Mouse (Mus musculus): Measurements from ENCODE around the gene Pdha2.

The Pdha2 gene

GRCm38 (mm10) chr3:141212255-141212654, at the start of gene Pdha2:
Gene Pdha2, minus strand, starts transcription at chr3:141212355.
- DNase-seq (ENCODE audit: low spot score): no peak

DNA sequence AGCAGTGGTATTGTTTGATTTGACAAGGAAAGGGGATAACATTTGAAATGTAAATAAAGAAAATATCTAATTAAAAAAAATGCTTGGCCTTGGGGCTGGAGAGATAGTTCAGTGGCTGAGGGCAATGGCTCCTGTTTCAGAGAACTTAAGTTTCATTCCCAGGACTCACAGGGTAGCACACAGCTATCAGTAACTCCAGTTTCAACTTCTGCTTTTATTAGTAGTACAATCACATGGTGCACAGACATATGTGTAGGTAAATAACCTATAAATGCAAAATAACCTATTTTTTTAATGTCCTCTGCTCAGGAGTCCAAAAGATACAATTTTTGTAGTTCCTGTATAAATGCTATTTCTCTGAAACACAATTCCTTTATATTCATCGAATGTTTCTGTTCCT, 48.4 kb upstream of the Pdha2 start:
- DNase-seq (ENCODE audit: low spot score): no peak

- peak; percentile 47 for DNase-seq (ENCODE audit: low spot score)
These were observed 39.3 kb upstream of the Pdha2 start for GRCm38 (mm10) chr3:141251440-141251839.

DNA sequence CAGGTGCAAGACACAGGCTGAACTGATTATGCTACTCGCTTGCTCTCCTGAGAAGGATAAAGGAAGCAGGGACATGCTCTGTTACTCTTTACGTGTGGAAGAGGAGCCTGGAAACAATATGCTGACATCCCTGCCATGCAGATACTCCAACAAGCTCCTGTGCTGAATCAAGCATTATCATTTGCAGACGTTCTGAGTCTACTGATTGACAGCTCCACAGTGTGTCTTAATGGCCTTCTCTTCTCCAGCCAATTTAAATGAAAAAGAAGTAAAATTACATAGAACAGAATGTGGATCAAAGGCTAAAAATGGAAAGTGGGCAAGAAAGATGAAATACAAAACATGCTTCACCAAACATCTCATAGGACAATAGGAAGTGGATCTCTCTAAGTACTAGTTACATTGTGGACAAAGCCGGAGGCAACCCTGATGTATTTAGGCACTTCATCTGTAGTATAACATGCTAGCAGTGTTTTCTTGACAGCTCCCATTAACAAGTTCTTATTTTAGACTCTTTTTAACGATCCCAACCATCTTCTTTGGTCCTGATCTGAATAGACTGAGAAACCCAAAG, 32.7 kb upstream of the Pdha2 start:
- DNase-seq (ENCODE audit: low spot score): no peak

DNA sequence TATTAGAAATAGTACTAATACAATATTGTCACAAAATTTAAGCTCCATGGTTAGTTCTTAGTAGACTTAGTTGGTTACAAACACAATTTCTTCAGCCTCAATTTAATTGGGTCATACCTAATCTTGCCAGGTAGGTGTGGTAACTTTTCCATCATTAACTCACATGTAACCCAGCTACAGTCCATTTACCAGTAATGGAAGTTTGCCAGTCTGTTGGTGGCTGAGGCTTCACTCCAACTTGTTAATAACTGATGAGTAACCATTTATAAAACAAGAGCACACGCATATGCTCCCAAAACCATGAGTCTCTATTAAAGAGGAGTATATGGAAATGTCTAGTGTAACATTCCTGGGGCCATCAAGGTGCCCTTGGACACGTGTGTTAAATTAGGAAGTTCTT, 25.9 kb upstream of the Pdha2 start:
- DNase-seq (ENCODE audit: low spot score): no peak

DNA sequence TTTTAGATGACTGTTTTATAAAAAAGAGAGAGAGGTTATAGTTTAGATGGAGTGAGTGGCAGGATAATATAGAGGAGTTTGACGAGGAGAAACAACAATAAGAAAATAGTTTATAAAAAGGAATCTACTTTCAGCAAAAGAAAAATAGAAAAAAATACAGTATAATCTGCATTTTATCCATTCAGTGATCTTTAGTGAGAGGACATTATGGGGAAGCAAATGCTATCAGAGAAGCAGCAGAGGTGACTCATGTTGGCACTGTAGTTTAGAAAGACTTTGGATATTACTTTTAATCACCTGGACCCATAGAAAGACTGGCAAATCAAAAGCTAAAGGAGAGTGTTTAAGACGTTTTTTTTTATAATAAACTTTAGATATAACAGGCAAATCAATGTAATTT, 17.0 kb upstream of the Pdha2 start:
- DNase-seq (ENCODE audit: low spot score): no peak

DNA sequence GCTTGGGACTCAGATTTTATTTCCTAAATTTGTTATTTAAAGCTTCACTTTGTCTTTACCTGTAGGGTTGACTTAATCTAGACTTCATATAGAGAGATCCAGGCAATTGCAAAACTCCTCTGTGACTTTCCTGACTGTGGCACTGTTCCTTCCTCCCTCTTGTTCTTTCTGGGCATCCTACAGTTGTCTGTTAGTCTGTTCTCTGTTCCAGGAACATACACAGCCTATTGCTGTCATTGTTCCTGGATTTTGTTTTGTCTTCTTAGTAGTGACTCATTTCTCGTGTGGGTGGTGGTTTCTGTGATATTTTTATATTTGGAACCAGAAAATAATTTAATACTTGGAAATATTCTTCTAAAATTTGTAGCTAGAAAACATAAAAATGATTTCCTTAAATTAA, 10.2 kb upstream of the Pdha2 start:
- DNase-seq (ENCODE audit: low spot score): no peak

DNA sequence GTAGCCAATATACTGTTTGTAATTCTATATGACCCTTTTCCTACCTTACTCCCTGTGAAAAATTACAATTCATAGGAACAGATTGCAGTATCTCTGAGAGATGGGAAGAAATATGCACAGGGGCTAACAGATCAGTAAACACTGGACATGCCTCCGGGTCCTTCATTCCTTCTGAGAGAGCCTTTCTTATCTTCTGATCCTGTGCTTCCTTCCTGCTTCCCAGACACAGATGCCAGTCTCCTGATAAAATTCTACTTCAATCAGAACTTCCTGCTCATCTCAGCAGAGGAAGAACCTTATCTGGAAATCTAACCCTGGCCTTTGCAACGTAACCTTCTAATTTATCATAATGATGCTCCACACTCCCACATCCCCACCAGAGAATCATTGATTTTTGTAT, 6.4 kb upstream of the Pdha2 start:
- DNase-seq (ENCODE audit: low spot score): no peak

DNA sequence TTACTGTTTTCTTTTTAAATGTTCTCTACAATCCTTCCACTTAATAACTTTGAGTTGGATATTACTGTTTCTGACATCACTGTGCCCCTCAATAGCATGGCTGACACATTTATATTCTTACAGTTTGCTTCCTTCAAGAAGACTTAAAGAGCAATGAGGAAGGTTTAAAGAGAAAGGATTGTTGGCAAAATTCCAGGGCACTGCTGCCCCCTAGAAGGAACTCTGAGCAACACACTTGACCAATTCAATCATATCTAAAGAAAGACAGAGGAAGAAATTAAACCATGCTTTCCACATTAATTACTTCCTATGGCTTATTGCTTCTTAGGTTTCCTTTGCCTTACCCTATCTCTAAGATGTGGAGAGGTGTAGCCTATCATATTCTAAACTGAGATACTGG, 4.8 kb upstream of the Pdha2 start:
- DNase-seq (ENCODE audit: low spot score): no peak

DNA sequence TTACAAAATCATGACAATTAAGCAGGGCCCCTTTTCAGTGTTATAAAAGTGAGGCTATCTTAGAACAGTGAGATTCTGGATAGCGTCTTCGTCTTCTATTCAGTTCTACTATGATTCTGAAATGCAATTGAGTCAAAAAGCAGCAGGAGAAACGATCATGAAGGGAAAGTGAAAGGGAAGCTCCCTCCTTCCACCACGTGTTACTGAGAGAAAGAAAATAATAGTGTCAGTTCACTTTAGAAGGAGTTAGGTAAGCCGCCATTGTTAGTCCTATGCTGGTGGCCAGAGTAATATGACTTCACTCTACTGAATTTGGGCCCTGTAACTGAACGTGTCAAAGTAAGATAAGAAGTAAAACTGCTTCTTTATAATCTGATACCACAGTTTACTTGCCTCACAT, 4.1 kb upstream of the Pdha2 start:
- DNase-seq (ENCODE audit: low spot score): no peak

GRCm38 (mm10) chr3:141214789-141215188, 2.6 kb upstream of the Pdha2 start:
- DNase-seq (ENCODE audit: low spot score): no peak

GRCm38 (mm10) chr3:141214197-141214596, 2.0 kb upstream of the Pdha2 start:
- DNase-seq (ENCODE audit: low spot score): no peak

- DNase-seq (ENCODE audit: low spot score): no peak
These were observed 511 bp downstream of the Pdha2 start for GRCm38 (mm10) chr3:141211644-141212043.

GRCm38 (mm10) chr3:141201766-141202165, 10.4 kb downstream of the Pdha2 start:
- DNase-seq (ENCODE audit: low spot score): no peak

GRCm38 (mm10) chr3:141197308-141197861, 14.8 kb downstream of the Pdha2 start:
- DNase-seq (ENCODE audit: low spot score): no peak

DNA sequence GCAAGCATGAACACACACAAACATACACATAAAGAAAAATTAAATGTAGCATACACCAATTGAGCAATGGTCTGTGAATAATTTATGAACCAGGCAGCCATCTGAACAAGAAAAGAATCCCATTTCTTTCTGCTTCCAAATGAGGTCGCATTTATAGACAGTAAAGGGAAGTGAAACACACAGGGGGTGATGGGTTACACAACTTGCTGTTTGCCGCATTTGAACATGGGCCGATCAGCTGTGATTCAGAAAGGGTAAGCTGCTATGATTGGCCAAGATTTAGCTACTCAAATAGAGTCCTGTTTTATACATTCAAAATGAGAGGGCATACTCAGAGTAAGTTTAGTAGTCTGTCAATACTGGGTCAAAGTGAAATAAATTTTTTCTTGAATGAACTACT, 20.5 kb downstream of the Pdha2 start:
- DNase-seq (ENCODE audit: low spot score): no peak

DNA sequence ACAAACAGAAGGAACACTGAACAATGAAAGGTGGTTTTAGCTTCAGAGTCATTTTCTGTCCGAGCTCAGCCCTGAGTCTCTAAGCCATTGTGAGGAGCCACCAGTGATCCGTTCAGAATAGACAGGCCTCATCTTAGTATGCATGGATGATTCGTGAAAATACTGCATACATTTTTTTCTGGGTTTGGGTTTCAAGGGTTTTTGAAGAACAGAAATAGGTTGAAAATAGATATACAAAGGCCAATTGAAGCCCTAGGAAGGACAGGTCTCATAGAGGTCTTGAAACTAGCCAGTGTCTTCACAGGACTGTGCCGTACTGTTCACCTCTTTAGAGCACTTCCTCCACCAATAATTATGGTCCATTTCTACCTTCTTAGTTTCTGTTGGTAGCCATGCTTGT, 21.7 kb downstream of the Pdha2 start:
- no peak for DNase-seq (ENCODE audit: low spot score)

DNA sequence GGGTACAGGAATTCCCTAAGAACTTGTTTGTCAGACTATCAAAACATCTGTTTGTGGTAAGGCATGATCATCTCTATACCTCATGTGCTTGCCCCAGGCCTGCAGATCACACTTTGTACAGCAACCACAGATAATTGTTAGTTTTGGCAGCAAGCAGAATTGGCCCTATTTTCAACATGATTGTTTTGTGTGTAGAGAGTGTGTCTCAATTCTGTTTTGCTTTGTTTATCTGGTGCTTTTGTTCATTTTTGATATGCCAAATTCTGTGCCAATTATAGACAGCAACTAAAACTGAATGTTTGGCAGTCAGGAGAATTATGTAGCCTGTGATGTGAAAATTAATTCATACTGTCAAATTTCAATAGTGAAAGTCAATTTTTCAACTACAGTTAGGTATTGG, 51.2 kb downstream of the Pdha2 start:
- DNase-seq (ENCODE audit: low spot score): peak; percentile 4

Measured in layer of hippocampus, adult 11-12 months (tissue).